Mouse (Mus musculus) limb, embryonic 15.5 days (tissue): ENCODE results near the gene Fgfr2. TPM values are rescaled to one million over a fixed set of nuclear protein-coding genes. Genes with fewer than 3 reads are reported as not detected.

Experiments
- ATAC-seq: fragments of 200-750 bp; cut with Nextera tagmentation; 2 replicates; pipeline ENCODE4 v1.8.0; 2017; ENCODE audit warnings: low read depth, moderate TSS enrichment; ENCODE audit not compliant: insufficient number of reproducible peaks, low FRiP score, low TSS enrichment
- H3K27ac ChIP-seq: fragments of 300-500 bp; sonication (generic); 2 replicates; pipeline ENCODE4 v1.5.1; 2015; ENCODE audit warnings: moderate library complexity, mild to moderate bottlenecking, inconsistent platforms
- H3K27me3 ChIP-seq: fragments of 300-500 bp; sonication (generic); 2 replicates; pipeline ENCODE4 v1.6.1; 2015; ENCODE audit warnings: inconsistent platforms
- H3K36me3 ChIP-seq: fragments of 300-500 bp; sonication (generic); 2 replicates; pipeline ENCODE4 v1.6.1; 2015; ENCODE audit warnings: inconsistent platforms
- H3K4me1 ChIP-seq: fragments of 300-500 bp; sonication (generic); 2 replicates; pipeline ENCODE4 v1.6.1; 2015; ENCODE audit warnings: inconsistent platforms
- H3K4me2 ChIP-seq: fragments of 300-500 bp; sonication (generic); 2 replicates; pipeline ENCODE4 v1.6.1; 2015; ENCODE audit warnings: mild to moderate bottlenecking, inconsistent platforms
- H3K4me3 ChIP-seq: fragments of 300-500 bp; sonication (generic); 2 replicates; pipeline ENCODE4 v1.5.1; 2015; ENCODE audit warnings: mild to moderate bottlenecking, inconsistent platforms
- H3K9ac ChIP-seq: fragments of 300-500 bp; sonication (generic); 2 replicates; pipeline ENCODE4 v1.6.1; 2015; ENCODE audit warnings: inconsistent platforms
- H3K9me3 ChIP-seq: fragments of 300-500 bp; sonication (generic); 2 replicates; pipeline ENCODE4 v1.6.1; 2016; ENCODE audit warnings: inconsistent platforms
- whole genome bisulfite sequencing: fragments of 180-500 bp; shearing (Covaris S2); methylation state at CpG from one replicate; pipeline ENCODE4 v1.1.7; 2015; 5-methylcytosine and 5-hydroxymethylcytosine counted together
- polyA plus RNA-seq: library from polyadenylated mRNA; unstranded; fragments of >200 nt; fragmentation: Nextera tagmentation; extraction: Ambion mirVana; gene quantifications from 2 replicates; pipeline ENCODE4 v1.2.1, GENCODE M21; 2015

The Fgfr2 gene
- polyA plus RNA-seq, 1 experiment from 2014 or later = 101 TPM

- 69% methylated on average over 5 of the region's 5 CpGs for WGBS
- Histone ChIP-seq H3K4me1 (peaks cover 31% of the 10 kb centered on the region), H3K9ac (no peak overlapping the region), H3K36me3 (peaks cover 39% of the 10 kb centered on the region), H3K9me3 (no peaks in the 10 kb centered on the region), H3K27me3 (no peaks in the 10 kb centered on the region), H3K4me3 (no peak overlapping the region), H3K4me2 (no peak overlapping the region), H3K27ac (no peak overlapping the region)
- no peak for ATAC-seq
Measured at GRCm38 (mm10) chr7:132570071-132570470, 553.1 kb downstream of the Fgfr2 start.

GRCm38 (mm10) chr7:132568817-132569216 is 554.3 kb downstream of the Fgfr2 start:
- 84% methylated on average over 6 of the region's 6 CpGs for WGBS

GRCm38 (mm10) chr7:132565831-132566230 is 557.3 kb downstream of the Fgfr2 start:
- Histone ChIP-seq H3K4me3 (no peak overlapping the region), H3K4me2 (no peak overlapping the region), H3K27ac (no peak overlapping the region), H3K27me3 (no peaks in the 10 kb centered on the region), H3K36me3 (peaks cover 81% of the 10 kb centered on the region), H3K9me3 (no peaks in the 10 kb centered on the region), H3K4me1 (peaks cover 11% of the 10 kb centered on the region), H3K9ac (no peak overlapping the region)
- no peak for ATAC-seq
- WGBS = 62% methylated on average over 1 of the region's 1 CpGs

More at GRCm38 (mm10) chr7:132568817-132569216, 554.3 kb downstream of the Fgfr2 start:
- Histone ChIP-seq H3K27me3 (no peaks in the 10 kb centered on the region), H3K4me3 (no peak overlapping the region), H3K9ac (no peak overlapping the region), H3K9me3 (no peaks in the 10 kb centered on the region), H3K4me2 (no peak overlapping the region), H3K36me3 (peaks cover 51% of the 10 kb centered on the region), H3K4me1 (peaks cover 24% of the 10 kb centered on the region), H3K27ac (no peak overlapping the region)
- ATAC-seq = no peak

GRCm38 (mm10) chr7:132559138-132559766 is 563.9 kb downstream of the Fgfr2 start:
- Histone ChIP-seq H3K9ac (no peak overlapping the region), H3K9me3 (no peaks in the 10 kb centered on the region), H3K27me3 (no peaks in the 10 kb centered on the region), H3K27ac (0 out of 2 replicates have a peak overlapping the region, but pooled peaks have one; percentile 38), H3K36me3 (peaks cover 73% of the 10 kb centered on the region), H3K4me2 (no peak overlapping the region), H3K4me1 (peaks cover 9% of the 10 kb centered on the region), H3K4me3 (no peak overlapping the region)
- WGBS = 40% methylated on average over 3 of the region's 3 CpGs
- no peak for ATAC-seq

GRCm38 (mm10) chr7:132558141-132558736 is 564.9 kb downstream of the Fgfr2 start:
- no peak for ATAC-seq
- H3K36me3 ChIP-seq = peaks cover 63% of the 10 kb centered on the region
- H3K4me3 ChIP-seq = no peak overlapping the region
- H3K4me2 ChIP-seq = no peak overlapping the region
- peaks cover 13% of the 10 kb centered on the region for H3K4me1 ChIP-seq
- H3K27me3 ChIP-seq = no peaks in the 10 kb centered on the region
- no peaks in the 10 kb centered on the region for H3K9me3 ChIP-seq
- H3K27ac ChIP-seq = peak overlapping the region; percentile 38
- no peak overlapping the region for H3K9ac ChIP-seq
- WGBS = 67% methylated on average over 7 of the region's 7 CpGs

- Histone ChIP-seq H3K4me1 (peaks cover 13% of the 10 kb centered on the region), H3K27me3 (no peaks in the 10 kb centered on the region), H3K9me3 (no peaks in the 10 kb centered on the region), H3K27ac (no peak overlapping the region), H3K9ac (no peak overlapping the region), H3K4me3 (no peak overlapping the region), H3K36me3 (peaks cover 46% of the 10 kb centered on the region), H3K4me2 (no peak overlapping the region)
- WGBS = 70% methylated on average over 5 of the region's 5 CpGs
- no peak for ATAC-seq
Measured at GRCm38 (mm10) chr7:132556575-132556974, 566.6 kb downstream of the Fgfr2 start.

- WGBS = 39% methylated on average over 4 of the region's 4 CpGs
- H3K4me3 ChIP-seq = no peak overlapping the region
- ATAC-seq = no peak
- H3K4me2 ChIP-seq = no peak overlapping the region
- no peak overlapping the region for H3K9ac ChIP-seq
- peaks cover 17% of the 10 kb centered on the region for H3K4me1 ChIP-seq
- H3K9me3 ChIP-seq = no peaks in the 10 kb centered on the region
- no peaks in the 10 kb centered on the region for H3K27me3 ChIP-seq
- no peak overlapping the region for H3K27ac ChIP-seq
- H3K36me3 ChIP-seq = peaks cover 39% of the 10 kb centered on the region
Measured at GRCm38 (mm10) chr7:132555911-132556310, 567.2 kb downstream of the Fgfr2 start.

GRCm38 (mm10) chr7:132554091-132554490 is 569.1 kb downstream of the Fgfr2 start:
- H3K27me3 ChIP-seq = no peaks in the 10 kb centered on the region
- no peak for ATAC-seq
- H3K9ac ChIP-seq = no peak overlapping the region
- no peaks in the 10 kb centered on the region for H3K9me3 ChIP-seq
- peaks cover 21% of the 10 kb centered on the region for H3K36me3 ChIP-seq
- H3K4me1 ChIP-seq = peaks cover 17% of the 10 kb centered on the region
- no peak overlapping the region for H3K4me2 ChIP-seq
- H3K4me3 ChIP-seq = no peak overlapping the region
- WGBS = 24% methylated on average over 2 of the region's 2 CpGs
- no peak overlapping the region for H3K27ac ChIP-seq

GRCm38 (mm10) chr7:132551351-132552126 is 571.6 kb downstream of the Fgfr2 start:
- Histone ChIP-seq H3K4me2 (peak overlapping the region; percentile 84), H3K4me3 (peak overlapping the region; percentile 49), H3K36me3 (peaks cover under 1% of the 10 kb centered on the region; the same call in 1 of the 2 replicates), H3K4me1 (peaks cover 14% of the 10 kb centered on the region; the same call in 1 of the 2 replicates), H3K27ac (peak overlapping the region; percentile 65; the same call in 1 of the 2 replicates), H3K9me3 (no peaks in the 10 kb centered on the region), H3K9ac (peak overlapping the region; percentile 47), H3K27me3 (no peaks in the 10 kb centered on the region)
- peak; percentile 93 for ATAC-seq
- 1% methylated on average over 27 of the region's 27 CpGs for WGBS

GRCm38 (mm10) chr7:132547126-132547525 is 576.0 kb downstream of the Fgfr2 start:
- Histone ChIP-seq H3K27ac (no peak overlapping the region), H3K4me3 (no peak overlapping the region), H3K9me3 (no peaks in the 10 kb centered on the region), H3K9ac (no peak overlapping the region), H3K4me1 (0 out of 2 replicates have a peak, but pooled peaks cover 5% of the 10 kb centered on the region), H3K36me3 (no peaks in the 10 kb centered on the region), H3K4me2 (no peak overlapping the region), H3K27me3 (no peaks in the 10 kb centered on the region)
- WGBS = 76% methylated on average over 3 of the region's 3 CpGs
- no peak for ATAC-seq

- H3K27ac ChIP-seq = no peak overlapping the region
- H3K4me1 ChIP-seq = no peaks in the 10 kb centered on the region
- H3K36me3 ChIP-seq = no peaks in the 10 kb centered on the region
- WGBS = 56% methylated on average over 4 of the region's 4 CpGs
- no peak overlapping the region for H3K4me3 ChIP-seq
- no peaks in the 10 kb centered on the region for H3K27me3 ChIP-seq
- no peak for ATAC-seq
- H3K4me2 ChIP-seq = no peak overlapping the region
- H3K9ac ChIP-seq = no peak overlapping the region
- H3K9me3 ChIP-seq = no peaks in the 10 kb centered on the region
Measured at GRCm38 (mm10) chr7:132542427-132542826, 580.7 kb downstream of the Fgfr2 start.

GRCm38 (mm10) chr7:132541566-132541965 is 581.6 kb downstream of the Fgfr2 start:
- Histone ChIP-seq H3K4me2 (no peak overlapping the region), H3K9me3 (no peaks in the 10 kb centered on the region), H3K27ac (no peak overlapping the region), H3K4me3 (no peak overlapping the region), H3K27me3 (no peaks in the 10 kb centered on the region), H3K36me3 (no peaks in the 10 kb centered on the region), H3K9ac (no peak overlapping the region), H3K4me1 (no peaks in the 10 kb centered on the region)
- no peak for ATAC-seq
- WGBS = 69% methylated on average over 3 of the region's 3 CpGs
